Mouse (Mus musculus) hindlimb bud, embryonic 11.5 days (tissue): ENCODE data around the gene Prpf40b.

Experiments
- DNase-seq: peaks from one replicate; pipeline ENCODE4 v3.0.0-alpha.2; 2012; ENCODE audit warnings: low read depth, low spot score; ENCODE audit errors: extremely low spot score

Prpf40b gene

DNA sequence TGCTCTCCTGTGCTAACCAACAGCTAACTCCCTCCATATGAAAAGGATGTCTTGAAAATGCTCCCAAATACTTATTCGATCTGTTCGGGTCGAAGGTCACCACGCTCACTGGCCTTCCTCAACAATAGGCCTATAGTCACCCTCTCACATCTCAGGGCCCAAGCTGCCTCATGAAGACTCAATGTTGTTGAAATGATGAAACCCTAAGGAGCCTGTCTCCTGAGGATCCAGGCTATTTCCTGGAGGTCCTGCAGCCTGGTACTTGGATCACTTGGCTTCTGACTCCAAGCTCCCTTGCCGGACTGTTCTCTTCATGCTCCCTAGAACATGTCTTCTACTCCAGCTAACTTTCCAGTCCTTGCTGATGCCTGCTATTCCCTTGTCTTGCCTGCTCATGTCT lies 36.5 kb downstream of the Prpf40b start:
- DNase-seq: no peak

DNA sequence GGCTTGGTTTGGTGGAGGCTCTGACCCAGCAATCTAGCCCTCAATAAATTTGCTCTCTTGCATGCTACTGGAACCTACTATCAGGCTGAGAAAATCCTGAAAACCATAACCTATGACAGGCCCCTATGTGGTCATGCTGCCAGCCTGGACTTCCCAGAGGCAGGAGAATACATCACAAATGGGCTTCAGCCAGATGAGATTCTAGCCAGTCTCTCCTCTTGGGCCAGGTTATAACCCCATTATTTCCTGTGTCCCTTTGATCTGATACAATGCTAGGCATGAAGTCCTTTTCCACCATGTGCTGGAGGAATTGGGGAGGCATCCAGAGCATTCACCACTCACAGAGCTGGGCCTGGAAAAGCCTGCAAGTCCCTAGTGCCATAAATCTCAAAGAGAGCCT lies 37.2 kb downstream of the Prpf40b start:
- DNase-seq: no peak

DNA sequence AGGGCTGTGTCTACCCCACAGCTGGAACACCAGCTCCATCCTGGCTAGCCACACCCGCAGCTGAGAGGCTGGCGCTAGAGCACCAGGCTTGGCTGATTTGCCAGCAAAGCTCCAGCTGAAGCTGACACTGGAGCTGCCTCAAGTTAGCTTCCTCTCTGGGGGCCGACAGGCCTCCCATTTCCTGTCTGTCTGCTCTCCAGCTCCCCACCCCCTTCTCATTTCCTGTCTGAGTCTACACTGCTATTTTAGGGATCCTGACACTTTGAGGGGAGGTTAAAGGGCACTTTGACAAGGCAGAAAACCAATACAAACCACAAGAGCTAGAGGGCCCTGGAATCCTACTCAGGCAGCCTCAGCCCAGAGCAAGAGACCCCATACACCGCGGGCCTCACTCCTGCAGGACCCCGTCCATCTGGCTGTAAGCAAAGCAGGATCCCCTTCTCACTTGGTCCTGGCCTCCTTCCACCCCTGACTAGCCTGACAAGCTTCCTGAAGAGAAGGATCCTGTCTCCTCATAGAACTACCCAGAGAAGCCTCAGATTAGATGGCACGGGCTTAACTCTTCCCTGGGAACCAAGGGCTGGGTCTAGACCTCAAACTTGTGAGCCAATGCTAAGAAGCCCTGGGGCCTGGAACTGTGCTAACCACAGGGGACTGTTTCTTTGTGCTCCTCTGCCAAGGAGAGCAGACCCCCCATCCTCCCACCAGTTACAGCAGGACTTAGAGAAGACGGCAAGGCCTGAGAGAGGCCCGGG lies 38.2 kb downstream of the Prpf40b start:
- DNase-seq: peak; percentile 85

DNA sequence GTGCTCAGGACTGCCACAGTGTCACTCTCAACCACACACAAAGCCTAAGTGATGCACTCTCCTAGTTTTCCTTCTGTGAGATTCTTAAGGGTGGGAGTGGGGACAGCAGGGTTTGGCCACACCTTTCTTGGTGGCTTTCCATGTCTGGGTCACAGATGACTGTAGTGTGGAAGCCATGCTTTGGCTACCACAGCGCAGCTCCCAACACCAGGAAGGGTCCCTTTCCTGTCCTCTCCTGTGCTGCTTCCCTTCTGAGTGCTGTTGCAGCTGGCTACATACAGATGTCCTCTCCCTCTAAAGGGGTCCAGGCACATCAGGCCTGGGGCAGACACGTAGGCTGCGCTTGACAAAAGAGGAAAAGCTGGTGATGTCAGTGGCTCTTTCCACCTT lies 38.8 kb downstream of the Prpf40b start:
- no peak for DNase-seq

DNA sequence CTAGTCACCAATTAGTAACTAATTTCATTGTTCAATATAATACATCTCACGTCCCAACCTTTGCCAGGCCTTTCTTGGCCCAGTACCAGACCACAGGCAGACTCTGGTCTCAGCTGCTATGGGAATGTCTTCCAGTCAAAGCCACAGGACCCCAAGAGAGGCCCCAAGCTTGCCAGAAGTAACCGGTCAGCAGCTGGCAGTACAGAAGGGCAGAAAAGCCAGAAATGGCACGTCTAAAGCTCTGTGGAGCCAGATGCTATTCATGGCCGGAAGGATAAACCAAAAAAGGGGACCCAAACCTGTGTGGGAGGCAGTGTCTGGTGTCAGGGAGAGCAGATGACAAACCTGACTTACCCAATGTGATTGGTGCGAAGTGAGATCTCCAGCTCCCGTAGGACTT lies 39.6 kb downstream of the Prpf40b start:
- DNase-seq: no peak

DNA sequence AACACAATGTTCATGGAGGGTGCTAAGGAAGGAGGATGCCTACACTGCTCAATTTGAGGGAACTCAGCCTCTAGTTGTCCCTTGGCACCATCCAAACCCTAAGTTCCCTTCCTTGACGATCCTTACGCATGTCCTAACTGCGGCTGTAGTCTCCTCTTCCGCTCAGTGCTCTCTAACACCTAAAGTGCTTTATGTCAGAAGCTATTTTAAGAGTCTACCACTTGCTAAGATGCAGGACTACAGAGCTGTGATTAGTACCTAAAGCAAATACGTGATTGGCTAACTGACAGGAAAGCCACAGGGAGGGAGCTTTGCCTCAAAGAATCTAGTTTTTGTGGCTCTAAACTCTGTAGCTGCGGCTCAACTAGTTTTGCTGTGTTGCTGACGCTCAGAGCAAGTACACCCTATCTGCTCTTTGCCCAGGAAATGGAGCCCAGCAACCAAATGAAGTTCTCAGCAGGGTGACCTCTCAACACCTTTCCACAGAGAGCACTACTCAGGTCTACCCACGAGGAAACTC lies 41.0 kb downstream of the Prpf40b start:
- no peak for DNase-seq

DNA sequence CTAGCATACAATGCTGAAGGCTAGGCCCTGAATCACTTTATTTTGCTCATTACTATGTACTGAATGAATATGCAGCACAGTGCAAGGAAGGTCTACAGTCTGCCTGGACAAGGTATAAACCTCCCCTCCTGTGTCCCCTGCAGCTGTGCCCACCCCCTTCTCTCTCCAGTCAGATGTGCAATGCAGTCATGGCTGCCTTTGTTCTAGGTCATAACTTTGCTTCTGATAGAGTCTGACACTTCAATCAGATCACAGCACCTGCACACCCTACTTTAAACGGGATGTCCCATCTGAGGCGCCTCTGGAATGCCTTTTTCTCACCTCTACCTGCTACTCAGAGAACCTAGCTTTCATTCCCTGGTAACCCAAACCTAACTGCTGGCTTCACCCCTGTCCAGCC lies 44.0 kb downstream of the Prpf40b start:
- no peak for DNase-seq

DNA sequence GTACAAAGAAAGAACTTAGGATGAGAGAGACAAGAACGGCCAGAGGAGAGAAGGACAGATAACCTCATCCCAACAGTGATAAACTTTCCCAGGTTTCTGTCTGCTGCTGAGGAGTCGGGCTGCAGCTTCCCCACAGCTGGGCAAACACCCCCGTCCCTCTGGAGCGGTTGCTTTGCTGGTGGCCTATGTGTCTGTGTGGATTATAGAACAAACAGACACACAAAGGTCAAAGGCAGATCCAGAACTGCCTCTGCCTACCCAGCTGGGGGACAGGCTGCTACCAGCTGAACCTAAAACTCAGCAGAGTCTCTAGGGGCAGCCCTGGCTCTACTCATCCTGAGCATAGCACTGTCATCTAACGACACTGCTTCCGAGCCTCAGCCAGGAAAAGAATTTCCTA lies 44.8 kb downstream of the Prpf40b start:
- DNase-seq: no peak

DNA sequence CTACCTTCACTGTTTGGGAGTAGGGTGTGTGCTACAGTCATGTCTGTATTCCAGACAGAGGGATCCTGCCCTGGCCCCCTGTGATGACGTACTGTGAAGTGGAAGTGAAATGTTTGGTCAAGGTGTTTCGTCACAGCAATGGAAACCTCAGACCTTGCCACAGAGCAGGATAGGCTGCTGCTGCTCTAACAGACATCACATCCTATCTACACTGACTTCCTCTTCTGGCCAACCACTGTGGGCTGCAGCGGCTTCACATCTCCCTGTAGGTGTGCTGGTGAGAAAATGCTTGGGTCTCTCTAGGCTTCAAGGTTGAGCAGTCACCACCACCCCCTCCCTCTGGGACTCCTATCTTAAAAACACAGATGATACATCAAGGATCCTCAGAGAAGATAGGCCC lies 46.2 kb downstream of the Prpf40b start:
- no peak for DNase-seq

DNA sequence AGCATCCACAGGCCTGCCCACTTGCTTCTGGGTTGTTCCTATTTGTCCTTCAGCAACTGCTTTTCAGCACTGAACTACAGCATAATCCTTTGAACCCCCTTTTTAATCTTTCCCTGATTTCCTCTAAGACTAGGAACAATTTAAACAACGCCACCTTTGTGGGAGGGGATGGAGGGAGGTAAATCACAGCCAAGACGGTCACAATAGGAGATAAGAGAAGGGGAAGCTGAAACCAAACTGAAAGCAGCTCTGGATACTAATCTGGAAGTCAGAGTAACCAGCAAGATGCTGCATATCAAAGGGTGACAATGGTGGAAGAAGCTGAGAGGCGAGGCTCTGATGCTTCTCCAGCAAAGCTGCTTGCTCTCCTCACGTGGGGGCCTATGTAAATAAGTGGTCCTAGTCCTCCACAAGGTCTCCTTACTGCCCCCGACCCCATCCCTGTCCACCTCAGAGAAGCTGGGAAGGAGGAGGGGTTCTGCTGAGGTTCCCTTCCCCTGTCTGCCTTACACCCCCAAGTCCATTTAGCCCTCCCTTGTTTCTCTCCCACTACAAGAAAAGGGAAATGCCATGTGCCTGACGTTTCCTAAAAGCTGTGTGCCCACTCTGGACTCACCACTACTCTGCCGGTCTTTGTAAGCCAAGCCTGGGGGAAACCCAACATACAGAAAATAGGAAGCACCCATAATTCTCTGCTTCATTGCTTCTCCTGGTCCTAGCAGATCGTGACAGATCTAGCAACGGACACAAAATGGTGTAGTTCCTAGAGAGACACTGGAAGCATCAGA lies 47.5 kb downstream of the Prpf40b start:
- no peak for DNase-seq

DNA sequence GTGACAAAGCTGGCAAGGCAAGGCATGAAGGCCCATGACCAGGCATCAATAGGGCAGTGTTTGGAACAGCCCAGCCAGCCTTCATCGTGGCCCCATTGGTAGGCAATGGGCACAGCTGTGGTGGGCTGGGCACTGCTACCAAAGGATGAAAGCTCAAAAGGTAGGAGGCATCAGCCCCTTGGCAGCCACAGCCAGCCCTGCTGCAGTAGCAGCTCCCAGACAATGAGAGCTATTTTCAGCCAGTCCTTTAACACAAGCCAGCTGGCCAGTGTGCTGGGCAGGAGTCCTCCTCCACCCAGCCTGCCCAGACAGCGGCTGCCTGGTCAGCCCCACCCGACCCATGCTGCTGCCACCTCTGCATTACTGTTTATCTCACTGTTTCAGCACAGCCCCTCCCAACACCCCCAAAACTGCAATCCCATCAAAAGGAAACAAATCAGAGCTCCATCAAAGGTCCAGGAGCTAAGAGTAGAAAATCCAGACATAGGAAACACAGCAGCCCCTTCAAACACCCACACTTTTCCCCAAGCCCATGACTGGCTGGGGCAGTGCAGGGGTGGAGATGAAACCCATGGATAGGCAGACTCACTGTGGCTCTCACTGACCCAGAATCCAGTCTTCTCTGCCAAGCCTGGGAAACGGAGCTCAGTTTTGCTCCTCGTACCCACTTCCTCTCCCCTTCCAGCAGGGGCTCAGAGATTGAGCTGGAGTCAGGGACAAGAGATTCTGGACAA lies 48.7 kb downstream of the Prpf40b start:
- DNase-seq: no peak

DNA sequence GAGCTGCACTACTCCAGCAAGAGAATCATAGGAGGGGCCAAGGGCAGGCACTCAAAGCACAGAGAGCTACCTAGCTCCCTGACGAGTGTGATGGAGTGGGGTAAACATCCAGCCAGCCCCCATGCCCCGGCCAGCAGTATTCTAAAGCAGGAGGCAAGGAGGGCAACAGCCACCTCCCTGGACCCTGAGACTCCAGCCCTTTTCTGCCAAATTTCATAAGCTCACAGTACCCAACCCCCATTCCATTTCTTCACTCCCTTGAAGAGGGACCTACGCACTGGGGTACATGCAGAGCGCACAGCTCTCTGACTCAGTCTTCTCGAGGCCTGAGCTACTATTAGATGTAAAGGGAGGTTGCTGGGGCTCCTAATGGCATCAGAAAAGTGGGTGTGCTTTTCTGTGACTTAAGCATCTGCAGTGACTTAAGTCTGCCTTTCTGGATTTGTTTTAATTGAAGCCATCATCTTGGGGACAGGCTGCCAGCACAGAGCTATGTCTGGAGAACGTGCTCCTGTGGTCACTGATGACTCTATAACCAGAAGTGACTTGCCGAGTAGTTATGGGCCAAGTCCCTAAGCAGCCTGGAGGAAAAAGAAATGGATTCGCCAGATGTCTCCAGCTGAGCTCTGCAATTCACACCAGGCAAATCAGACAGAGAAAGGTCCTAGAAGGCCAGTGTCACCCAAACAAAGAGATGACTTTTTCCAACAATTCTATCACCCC lies 49.4 kb downstream of the Prpf40b start:
- DNase-seq: no peak

DNA sequence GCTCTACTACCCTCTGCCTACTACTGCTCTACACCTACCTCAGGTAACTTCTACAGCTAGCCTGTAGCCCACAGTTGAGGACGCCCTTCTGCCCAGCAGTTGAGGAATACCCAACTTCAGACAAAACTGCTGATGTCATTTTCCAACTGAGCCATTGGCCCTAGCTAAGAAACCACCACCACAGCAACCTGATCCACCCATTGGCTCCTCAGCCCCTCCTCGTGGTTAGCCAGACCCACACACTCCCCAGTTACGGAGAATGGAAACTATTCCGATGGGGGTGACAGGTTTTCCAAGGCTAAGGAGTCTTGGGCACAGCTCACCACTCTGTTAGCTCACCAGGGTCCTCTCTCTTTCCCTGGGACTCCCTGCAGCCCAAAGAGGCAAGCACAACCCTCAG lies 50.1 kb downstream of the Prpf40b start:
- no peak for DNase-seq

DNA sequence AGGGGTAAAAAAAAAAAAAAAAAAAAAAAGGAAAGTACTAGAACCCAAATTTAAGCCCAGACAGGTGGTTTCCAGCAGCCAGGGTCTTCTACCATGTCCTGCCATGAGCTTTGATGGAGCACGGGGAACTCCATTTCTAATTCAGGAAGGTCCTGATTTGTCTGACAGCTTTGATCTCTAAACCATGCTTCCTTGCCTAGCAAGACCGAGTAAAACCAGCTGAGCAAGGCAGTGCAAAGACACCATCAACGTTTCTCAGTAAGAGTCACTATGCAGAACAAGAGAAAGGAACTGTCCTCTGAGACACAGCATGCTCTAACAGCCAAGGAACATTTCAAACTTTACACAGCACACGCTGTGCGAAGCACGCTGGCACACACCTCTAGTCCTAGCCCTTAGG lies 56.7 kb downstream of the Prpf40b start:
- no peak for DNase-seq

DNA sequence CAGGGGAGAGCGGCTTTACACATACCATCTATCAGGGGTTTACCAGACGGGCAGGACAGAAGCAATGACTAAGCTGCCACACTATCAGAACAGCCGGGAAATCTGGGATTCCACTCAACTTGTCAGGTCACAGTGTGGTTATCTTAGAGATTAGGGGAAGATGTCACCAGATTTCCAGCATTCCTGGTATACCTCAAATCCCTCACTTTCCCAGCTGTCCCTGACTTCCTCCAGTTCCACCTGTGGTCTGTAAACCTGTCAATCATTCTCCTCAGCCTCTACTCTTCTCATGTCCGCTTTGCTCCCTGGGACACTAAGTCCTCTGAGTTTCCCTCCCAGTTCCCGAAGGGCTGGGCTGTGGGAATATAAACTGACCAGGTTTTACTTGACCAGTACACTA lies 57.4 kb downstream of the Prpf40b start:
- no peak for DNase-seq

DNA sequence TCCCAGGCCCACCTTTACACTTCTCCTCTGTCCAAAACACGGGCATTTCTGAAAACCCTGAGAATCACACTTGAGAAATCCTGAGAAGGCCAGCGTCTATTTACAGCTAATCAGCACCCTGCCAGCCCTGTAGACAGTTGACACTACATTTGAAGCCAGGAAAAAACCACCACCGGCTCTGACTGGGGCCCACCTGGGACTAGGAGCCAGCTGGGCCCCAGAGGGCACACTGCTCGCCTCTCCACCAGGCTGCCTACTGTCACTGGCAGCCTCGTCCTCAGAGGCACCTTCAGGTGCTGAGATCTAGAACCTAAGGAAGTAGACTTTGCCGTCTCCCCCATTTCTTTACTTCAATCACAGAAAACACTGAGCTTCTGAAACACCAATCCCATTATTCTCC lies 60.8 kb downstream of the Prpf40b start:
- no peak for DNase-seq

DNA sequence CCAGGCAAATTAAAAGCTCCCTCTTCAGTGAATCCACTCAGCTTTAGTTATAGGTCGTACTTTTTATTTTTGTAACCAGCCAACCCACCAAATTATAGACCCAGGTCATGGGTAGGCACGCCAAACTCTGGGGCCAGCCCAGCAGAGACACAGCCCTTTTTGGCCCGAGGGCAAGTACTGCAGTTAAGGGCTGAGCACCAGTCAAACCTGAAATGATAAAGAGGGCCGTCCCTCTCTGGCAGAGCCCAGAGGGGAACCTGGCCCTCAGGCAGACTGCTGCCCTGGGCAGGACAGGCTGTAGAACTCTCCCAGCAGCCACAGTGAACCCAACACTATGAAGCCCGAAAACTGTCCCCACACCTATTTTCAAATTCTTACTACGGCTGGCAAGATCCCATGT lies 61.6 kb downstream of the Prpf40b start:
- DNase-seq: no peak

DNA sequence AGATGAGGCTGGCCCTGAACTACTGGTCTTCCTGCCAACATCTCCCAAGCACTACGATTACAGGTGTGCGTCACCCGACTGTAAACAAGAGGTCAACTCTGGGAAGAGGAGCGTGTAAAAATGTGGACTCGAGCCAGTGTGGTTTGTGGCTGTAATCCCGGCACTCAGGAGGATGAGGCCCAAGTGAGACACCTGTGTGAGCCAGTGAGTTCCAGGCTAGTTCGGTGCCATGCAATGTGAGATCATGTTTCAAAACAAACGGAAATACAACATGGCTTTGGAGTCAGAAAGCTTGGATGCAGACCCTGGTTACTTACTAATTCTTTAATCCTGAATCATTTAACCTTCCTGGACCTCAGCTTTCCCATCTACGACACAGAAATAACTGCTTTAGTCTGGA lies 64.1 kb downstream of the Prpf40b start:
- no peak for DNase-seq

DNA sequence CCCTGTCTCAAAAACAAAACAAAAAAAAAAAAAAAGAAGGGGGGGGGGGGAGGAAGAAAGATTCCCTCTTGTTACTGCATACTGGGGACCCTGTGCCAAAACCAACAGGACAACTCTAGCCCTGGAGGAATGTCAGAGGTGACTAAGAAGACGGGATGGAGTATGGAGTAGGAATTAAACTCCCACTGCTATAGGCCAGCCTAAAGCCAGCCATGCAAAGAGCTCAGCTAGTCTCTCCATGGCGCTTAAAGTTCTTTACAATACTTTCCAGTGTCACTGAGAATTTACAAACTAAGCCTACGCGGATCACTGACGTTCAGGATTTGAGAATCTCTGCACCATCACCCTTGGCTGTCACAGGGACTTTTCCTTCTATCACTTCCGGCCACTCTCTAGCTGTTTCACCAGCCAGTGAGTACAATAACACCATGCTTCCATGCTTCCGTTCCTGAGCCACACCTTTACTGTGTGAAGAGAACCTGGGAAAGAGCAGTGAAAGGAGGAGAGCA lies 69.2 kb downstream of the Prpf40b start:
- DNase-seq: no peak

DNA sequence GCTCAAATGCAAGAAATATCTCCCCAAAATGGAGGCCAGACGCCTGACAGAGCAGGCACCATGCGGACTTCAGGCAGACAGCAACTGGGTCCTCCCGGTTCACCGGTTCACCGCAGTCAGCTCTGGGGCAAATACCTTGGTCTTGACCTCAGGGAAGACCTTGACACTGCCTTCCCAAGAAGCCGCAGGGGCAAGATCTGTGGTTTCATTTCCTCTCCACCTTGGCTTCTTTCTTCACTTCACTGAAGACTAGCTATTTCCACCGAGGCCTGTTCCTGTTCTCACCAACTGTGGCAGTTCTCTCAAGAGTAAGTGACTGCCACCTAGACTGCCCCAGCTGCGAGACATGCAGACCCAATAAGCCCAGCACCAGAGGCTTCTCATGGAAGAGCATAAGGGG lies 70.0 kb downstream of the Prpf40b start:
- no peak for DNase-seq
